Mouse (Mus musculus) cerebral cortex, adult 2 months (tissue): ENCODE measurements around the gene Slc51a.

ENCODE experiments used
- WGBS: fragments of 180-500 bp; shearing (Covaris S2); methylation state at CpG from one replicate; pipeline ENCODE4 v1.1.7; 2018; 5-methylcytosine and 5-hydroxymethylcytosine counted together

The Slc51a gene

DNA sequence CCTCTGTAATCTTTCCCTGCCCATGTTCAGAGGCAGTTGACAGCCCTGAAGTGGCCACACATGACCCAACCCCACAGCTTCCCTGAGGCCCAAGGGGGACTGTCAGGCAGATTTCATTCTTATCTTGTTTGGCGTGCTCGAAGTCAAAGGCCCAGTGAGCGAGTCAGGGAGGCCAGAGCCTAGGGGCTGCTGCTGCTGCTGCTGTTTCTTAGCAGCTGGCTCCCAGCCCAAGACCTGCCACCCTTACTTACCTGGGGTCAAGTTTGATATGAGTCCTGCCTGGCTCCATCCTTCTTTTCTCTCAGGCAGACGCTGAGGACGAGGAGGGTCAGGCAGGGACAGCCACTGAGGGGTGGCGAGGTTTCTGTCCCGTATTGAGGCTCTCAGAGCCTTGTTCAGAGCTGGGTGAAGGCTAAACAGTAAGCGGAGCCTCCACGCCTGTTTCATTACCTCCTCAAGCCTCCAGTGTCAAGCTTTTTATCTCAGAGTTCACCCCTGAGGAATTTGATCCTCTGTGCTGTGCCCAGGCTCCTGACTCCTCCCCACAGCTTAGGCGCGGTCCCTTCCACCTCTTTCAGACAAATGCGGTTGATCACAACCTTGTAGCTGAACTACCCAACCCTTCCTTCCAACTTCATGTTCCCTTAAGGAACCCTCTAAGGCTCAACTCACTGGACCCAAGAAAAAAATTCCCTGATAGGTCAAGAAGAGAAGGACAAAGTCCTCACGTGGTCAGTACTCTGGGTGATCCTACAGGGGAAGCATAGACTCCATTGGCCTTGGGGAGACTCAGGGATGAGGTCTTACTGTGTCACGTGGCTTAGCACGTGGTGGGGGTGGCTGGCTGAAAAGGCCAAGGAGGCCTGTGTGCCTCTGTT is at the start of gene Slc51a:
TSS of gene Slc51a (minus strand) at position 646 of the 878 bp plus-strand sequence.
- 85% methylated on average over 15 of the region's 15 CpGs for WGBS

DNA sequence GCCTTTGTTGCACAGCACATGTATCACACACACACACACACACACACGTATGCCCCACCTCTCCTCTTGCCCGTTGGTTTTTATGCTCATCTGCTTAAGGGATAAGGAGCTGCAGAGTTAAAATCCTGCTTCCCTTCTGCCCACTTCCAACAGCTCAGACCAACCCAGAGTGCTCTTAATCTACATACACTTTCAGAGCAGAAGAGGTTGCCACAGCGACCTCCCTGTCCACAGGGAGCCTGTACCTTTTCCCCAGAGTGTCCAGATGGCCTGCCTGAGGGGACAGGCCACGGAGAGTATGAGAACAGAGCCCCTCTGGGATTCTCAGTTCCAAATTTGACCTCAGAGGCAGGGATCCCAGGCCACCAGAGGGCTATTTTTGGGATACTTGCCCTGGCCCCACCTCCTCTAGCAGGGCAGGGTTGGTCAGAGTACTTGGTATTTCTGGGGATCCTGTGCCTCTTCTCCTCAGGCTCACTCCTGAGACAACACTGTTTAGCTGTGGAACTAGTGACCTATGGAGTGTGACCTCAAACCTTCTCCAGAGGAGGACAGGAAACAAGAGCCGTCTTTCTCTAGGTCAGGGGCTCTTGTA is 47.6 kb upstream of the Slc51a start:
- WGBS, result 68% methylated on average over 5 of the region's 5 CpGs

DNA sequence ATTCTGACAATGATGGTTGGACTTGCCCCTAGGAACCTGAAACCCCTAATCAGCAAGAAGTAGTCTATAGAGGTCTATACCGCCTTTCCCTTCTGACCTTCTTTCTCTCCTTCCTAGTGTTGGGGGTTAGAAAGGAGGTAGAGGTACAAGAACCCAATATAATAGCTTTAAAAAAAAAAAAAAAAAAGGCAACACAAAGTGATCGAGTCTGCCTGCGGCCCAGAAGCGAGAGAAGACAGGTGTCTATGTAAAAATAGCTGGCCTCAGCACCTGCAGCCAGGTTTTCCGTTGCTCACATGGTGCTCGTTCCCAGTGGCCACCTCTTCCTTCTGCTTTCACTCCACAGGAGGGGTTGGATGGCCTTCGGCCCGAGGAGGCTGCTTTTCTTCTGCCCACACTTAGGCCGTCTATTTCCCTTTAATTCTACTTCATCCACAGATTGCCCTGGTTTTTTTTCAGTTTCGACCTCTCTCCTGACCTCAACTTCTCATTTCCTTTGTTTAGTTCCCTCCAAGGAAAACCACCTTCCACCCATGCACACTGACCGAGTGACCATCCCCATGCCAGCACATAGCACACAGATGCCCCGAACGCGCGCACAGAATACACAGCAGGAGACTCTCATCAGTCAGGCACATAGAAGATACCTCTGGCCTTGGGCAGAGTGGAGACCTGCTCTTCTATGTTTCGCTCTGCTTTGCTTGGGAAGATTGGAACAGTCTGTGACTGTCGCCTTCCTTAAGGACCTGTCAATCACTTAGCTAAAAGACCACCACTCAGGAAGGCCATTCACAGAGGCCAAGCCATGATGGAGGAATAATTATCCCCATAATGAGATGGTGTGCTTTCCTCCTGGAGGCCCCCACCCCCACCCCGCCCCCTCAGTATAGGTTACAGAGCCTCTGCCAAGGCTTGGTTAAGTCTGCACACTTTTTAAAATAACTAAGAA is 45.5 kb upstream of the Slc51a start:
- 76% methylated on average over 18 of the region's 18 CpGs for WGBS

DNA sequence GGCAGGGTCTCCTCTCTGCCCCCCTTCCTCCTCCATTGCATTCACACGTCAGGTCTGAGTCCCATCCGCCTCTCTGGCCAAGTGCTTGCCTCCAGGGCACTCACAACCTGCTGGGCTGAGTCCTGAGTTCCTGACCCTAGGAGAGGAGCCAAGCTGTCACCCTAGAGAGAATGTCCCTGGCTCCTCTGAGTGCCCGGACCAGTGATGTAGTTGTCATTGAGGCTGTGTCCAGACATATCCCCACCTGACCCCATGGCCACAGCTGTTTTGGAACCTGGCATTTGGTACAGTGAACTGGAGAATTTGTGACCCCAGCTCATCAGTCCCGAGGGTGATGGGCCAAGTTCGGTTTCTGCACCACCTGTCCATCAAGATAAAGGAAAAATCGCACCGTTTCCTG is 39.2 kb upstream of the Slc51a start:
- 74% methylated on average over 7 of the region's 7 CpGs for WGBS

DNA sequence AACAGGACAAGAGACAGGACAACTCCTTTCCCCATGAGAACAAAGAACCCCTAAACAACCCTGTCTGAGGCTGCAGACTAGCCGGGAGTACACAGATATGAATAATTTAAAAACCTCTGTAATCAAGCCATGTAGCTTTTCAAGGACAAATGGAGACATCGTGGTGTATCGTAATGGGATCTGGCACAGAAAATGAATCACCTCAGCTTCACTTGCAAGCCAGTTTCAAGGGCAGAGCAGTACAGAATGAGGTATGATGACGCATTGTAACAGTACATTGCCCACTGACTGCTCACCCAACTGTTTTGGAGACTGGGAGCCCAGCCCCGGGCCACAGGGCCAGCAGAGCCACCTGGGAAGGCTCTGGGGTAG is 36.6 kb upstream of the Slc51a start:
- WGBS, result 36% methylated on average over 5 of the region's 5 CpGs

DNA sequence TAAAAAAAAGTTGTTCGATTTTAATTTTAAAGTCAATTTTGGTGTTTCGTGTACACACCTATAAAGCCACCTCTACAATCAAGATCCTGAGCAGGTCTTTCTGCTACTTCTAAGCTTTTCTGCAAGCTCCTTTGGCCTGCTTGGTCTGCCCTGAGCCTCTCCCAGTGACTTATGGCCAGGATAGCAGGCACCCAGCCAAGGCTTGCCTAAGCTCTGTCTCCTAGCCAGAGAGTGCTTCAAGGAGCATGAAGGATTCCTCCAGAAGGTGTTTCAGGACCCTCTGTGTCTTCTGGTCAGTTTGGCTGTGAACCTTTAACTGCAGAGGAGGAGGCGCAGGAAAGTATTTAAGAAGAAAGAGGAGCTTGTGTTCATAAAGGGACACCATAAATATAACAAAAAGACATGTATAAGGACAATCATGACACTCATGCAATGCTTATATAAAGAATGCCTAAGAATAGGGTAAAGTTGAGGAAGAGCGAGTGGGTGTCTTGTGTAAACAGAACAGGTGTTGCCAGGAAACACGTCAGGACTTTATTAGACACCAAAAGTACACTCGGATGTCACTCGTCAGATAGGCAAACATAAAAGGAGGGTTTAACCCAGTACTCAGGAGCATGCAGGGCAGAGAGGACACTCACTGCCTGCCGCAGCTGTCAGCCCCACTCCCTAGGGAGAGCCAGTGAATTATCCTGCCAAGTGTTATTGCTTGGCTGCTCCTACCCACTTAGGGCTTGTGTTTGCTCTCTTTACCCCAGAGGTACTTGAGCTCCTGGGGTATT is 36.0 kb upstream of the Slc51a start:
- WGBS, result 57% methylated on average over 8 of the region's 8 CpGs

DNA sequence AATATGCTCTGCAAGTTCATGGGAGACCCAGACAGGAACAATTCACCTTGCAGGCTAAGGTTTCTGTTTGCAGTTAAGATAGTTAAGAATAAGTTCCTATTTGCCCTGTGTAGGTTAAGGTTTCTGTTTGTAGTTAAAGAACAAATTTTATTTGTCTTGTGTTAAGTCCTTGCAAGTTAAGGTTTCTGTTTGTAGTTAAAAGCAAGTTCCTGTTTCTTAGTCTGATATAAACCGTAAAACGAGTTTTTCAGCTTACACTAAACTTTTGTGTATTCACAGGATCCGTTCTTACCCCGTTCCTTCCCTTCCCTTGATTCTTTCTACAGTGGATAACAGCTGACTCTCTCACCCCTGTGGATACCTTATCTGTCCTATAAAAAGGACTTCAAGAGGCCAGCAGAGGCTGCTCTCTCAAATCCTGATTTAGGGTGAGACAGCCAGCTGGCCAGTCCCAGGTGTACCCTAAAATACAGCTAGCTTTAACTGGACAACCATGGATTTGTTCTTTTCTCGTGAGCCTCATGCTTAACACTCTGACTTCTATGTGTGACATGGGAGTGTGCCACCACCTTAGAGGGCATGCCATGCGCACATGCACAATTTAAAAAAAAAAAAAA is 35.0 kb upstream of the Slc51a start:
- 85% methylated on average over 6 of the region's 6 CpGs for WGBS

DNA sequence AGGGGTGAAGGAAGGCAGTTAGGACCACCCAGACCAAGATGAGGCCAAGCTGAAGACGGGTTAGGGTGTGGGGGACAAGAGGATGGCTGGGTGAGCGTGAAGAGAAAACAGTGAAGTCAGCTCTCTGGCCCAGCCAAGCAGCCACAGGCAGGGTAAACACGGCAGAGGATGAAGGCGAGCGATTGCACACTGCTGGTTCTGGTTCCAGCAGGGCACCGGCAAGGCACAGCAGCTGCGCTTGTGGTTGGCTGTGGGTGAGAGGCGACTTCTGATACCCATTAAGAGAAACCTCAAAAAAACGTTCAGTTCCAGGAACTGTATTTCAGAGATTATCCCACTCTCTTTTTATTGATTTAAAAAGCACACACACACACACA is 32.7 kb upstream of the Slc51a start:
- 29% methylated on average over 9 of the region's 9 CpGs for WGBS

DNA sequence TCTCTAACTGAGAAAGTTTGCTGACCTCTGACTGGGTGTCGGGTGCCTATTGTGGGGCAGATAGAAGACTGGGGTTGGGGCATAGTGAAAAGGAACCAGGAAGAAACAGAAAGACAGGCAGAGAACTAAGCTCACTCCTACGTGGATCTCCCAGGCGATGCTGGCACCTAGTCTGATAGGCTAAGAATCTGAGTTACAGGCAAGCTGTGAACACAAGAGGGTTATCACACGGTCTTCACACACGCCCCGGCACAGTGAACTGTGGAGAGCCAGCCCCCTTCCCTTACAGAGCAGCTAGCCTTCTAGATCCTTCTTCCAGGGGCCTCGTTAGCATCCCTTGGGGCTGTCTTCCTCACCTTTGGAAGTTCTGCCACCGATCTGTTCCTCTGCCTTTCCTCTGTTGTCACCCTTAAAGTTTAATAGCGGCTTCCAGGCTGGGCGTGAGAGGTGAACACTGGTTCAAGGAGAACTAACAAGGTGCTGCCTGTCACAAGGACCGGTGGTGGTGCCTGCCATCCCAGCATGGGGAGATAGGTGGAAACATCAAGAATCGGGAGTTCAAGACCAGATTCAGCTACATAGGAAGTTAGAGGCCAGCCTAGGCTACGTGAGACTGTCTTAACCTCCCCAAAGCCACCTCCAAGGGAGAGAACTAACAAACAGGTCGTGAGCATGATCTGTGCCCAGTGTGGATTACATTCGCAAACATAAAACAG is 32.1 kb upstream of the Slc51a start:
- 75% methylated on average over 15 of the region's 15 CpGs for WGBS

DNA sequence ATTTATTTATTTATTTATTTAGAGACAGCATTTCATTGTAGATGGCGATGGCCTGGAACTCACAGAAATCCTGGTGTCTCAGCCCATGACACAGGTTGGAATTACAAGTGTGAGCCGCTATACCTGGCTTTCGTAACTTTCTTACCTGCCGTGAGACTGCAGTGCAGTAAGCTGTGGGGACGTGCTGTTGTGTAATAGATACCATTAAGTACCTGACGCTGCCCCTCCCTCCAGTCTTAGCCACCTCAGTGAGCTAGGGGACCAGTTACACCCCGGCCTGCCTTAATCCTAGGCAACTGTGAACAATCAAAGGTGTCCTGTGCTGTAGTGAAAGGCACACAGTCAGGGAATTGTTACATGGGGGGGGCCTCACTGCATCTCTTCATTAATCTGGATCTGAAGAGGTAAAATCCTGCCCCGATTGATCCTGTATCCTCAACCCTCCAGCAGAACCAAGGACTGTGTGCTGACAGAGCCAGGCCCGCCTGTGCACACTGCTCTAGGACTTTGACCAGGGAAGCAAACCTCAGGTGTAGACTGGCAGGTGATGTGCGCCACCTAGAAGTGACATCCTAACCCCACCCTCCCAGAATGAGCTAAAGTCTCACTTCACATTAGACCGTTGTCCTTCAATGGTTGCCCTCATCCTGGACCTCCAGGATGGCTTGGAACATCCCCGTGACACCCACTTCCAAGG is 30.3 kb upstream of the Slc51a start:
- 85% methylated on average over 12 of the region's 12 CpGs for WGBS

DNA sequence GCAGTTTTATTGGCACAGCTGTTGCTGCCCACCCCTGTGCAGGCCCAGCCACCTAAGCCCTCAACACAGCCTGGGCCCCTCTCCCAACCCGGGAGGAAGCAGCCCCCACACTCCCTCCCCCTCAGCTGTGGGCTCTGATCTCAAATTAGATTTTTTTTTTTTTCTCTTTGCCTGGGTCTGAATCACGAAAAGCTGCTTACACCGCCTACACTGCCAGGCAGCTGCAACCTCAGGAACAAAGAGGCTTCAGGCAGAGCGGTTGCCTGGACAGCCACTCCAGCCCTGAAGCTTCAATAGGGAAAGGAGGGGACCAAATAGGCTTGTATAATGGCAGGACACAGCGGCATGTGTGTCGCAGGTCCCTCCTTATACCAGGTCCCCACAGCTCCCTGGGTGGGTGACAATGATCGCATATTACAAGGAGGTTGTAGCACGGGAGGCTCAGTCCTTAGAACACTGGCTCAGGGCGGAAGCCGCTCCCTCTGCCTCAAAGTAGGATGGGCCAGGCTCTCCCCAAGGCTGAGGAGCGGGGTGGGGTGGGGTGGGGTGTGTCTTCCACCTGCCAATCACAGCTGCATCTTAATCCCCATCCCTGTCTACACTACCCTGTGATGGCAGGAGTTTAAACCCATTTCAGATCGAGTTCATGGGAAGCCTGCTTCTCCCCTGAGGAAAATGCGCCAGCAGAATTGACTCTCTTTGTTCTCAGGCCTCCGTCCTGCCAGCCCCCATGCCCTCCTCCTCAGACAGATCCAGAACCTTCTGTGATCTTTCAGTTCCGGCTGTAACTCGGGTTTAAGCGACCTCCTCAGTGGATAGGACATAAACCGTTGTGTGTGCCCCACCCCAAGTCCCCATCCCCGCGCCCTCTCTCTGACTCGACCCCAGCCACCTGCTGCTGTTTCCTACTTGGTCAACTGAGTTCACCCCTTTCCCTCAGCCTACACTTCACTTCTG is 28.6 kb upstream of the Slc51a start:
- 12% methylated on average over 21 of the region's 21 CpGs for WGBS

DNA sequence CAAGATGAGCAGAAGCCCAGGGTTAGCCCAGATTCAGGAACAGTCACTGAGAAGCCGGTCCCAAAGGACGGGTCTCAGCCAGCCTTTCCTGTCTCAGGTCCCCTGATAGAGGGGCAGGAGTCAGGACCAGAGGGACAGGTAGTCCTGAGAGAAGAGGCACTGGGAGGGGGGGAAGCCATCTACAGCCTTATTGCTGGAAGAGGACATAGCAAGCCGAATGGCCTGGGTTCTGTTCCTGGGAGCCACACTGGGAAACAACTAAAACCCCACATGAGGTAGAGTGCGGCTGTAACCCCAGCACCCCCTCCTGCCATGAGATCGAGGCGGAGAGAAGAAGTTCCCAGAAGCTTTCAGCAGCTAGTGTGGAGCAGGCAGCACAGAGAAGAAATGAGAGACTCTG is 26.3 kb upstream of the Slc51a start:
- 80% methylated on average over 6 of the region's 6 CpGs for WGBS

DNA sequence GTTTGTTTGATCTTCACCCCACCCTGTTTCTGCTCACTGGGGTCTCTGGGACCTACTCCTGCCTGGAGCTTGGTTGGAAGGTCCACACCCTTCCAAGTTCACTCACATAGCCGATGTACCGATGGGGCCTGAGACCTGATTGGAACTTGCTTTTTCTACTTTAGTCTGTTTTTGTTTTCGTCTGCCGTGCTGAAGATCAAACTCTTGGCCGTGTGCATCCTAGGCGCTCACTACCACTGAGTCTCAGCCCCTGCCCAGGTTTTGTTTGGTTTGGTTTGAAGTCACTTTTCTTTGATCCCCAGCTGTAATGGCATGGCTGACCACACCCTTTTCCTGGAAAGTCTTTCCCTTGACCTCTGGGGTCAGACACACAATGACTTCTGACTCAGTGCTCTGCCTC is 25.7 kb upstream of the Slc51a start:
- WGBS, result 82% methylated on average over 6 of the region's 6 CpGs

DNA sequence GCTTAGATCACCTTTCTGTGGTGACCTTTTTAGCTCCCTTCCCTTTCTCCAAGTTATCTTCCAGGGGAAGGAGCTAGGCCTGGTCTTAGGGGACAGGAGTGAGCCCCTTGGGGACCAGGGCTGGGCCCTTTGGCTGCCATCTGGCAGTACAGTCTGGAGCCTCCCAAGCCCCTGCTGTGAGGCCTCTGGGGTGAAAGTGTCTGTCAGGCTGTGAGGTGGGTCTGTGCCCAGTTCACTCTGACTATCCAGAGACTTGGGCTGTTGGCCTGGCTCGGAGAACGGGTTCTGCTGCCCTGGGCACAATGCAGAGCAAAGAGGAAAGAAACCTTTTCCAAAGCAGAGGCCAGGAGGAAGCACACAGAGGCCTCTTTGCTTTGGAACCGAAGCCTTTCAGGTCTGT is 25.2 kb upstream of the Slc51a start:
- 61% methylated on average over 3 of the region's 3 CpGs for WGBS

DNA sequence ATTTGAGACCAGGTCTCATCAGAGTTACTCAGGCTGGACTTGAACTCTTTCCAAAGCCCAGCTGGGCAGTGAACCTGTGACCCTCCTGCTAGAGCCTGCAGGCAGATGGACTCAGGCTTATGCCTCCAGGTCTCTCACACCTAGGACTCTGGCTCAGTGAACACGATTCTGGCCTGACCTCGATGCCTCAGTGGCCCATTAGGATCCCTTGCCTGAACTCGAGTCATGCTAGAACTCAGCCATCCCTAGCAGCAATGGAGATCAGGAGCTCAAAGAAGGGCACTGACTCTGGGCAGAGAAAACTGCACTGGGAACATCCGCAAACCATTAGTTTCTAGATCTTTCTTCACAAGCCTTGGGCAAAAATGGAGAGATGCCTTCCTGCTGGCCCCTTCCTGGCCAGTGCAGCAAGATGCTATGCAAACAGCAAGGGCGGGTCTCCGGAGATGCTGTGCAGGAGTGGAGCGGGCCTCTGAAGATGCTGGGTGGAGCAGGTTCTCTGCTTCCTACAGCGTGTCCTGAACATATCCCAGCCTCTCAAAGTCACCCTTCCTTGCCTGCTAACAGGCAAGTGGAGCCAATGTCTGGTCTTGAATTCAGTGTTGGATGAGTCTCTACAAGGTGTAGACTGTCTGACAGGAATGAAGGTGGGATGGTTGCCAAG is 24.3 kb upstream of the Slc51a start:
- WGBS, result 89% methylated on average over 8 of the region's 8 CpGs

DNA sequence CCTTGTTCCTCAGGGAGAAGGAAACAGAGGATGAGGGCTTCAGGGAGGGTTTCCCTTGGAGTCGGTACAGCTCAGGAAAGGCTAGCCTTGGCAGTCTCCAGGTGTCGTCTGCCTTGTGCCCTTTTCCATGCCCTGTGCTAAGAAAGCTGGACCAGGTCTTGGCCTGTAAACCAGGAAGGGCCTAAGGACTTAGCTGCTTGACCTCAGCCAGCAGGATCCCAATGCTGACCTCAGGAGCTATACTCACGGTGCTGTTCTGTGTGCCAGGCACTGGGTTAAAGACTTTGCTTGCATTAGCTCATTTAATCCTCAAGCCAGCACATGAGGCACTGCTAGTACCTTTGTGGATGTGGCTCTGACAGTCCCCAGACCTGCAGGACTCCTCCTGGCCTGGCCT is 23.7 kb upstream of the Slc51a start:
- 75% methylated on average over 3 of the region's 3 CpGs for WGBS

DNA sequence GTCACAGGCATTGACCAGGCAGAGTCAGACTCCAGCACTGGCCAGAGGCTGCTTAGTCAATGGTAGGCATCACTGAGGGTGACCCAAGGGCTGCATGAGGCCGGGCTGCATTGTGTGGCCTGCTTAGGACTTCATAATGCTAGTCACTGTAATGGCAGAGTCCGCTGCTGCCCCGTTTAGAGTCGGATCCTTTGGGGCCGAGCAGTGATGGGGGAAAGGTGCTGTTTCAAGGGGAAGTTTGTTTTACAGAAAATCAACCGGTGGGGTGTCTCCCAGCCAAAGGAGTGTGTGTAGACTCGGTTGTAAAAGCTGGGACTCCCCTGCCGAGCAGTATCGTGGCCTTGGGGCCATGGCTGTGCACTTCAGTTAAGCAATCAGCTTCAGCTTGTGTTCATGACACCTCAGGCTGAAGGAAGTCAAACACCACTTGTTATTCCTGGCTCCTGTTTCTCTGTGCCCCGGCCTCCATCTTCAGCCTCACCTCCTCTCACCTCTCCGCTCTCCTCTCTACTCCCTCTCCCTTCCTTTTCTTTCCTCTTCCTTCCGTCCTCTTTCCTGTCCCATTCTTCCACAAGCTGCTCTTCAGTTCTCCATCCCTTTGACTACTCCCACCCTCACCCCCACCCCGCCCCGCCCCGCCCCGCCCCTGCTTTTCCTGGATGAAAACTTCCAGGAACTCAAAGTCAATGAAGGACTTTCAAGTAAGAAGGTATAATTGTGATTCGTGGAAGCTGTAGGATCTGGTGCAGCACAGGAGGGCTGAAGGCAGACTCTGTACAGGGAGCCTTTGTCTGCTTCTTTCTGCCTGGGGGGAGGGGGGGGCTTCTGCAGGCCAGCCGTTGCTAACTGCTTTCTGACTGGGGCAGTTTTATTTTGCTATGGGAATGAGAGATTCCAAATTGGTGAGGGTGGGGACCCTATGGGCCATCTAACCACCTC is 23.0 kb upstream of the Slc51a start:
- 76% methylated on average over 18 of the region's 18 CpGs for WGBS
